Mouse (Mus musculus) forebrain, embryonic 16.5 days (tissue): Measurements from ENCODE around the gene Scn10a. TPM values are rescaled to one million over a fixed set of nuclear protein-coding genes. Genes with fewer than 3 reads are reported as not detected.

Experiments
- ATAC-seq: fragments of 200-750 bp; cut with Nextera tagmentation; 2 replicates; pipeline ENCODE4 v1.8.0; 2017; ENCODE audit warnings: mild to moderate bottlenecking, moderate library complexity
- H3K27ac ChIP-seq: fragments of 300-500 bp; sonication (generic); 2 replicates; pipeline ENCODE4 v1.5.1; 2014; ENCODE audit warnings: low read length, control low read depth
- H3K27me3 ChIP-seq: fragments of 300-500 bp; sonication (generic); replicated peaks from 2 replicates; pipeline ENCODE4 v1.6.1; 2014; ENCODE audit warnings: low read length; ENCODE audit not compliant: control insufficient read depth, insufficient read depth
- H3K36me3 ChIP-seq: fragments of 300-500 bp; sonication (generic); 2 replicates; pipeline ENCODE4 v1.6.1; 2014; ENCODE audit not compliant: control insufficient read depth, insufficient read depth
- H3K4me1 ChIP-seq: fragments of 300-500 bp; sonication (generic); replicated peaks from 2 replicates; pipeline ENCODE4 v1.6.1; 2014; ENCODE audit warnings: low read length; ENCODE audit not compliant: control insufficient read depth, insufficient read depth
- H3K4me2 ChIP-seq: fragments of 300-500 bp; sonication (generic); 2 replicates; pipeline ENCODE4 v1.6.1; 2014; ENCODE audit warnings: mild to moderate bottlenecking, low read length, control low read depth
- H3K4me3 ChIP-seq: fragments of 300-500 bp; sonication (generic); replicated peaks from 2 replicates; pipeline ENCODE4 v1.5.1; 2014; ENCODE audit warnings: mild to moderate bottlenecking, low read length, control low read depth
- H3K9ac ChIP-seq: fragments of 300-500 bp; sonication (generic); replicated peaks from 2 replicates; pipeline ENCODE4 v1.6.1; 2014; ENCODE audit warnings: low read depth, low read length, control low read depth
- H3K9me3 ChIP-seq: fragments of 300-500 bp; sonication (generic); 2 replicates; pipeline ENCODE4 v1.6.1; 2016; ENCODE audit warnings: low read length; ENCODE audit not compliant: control insufficient read depth
- WGBS: fragments of 180-500 bp; shearing (Covaris S2); extraction: QIAGEN DNeasy Blood & Tissue Kit; methylation state at CpG from one replicate; pipeline ENCODE4 v1.1.7; 2014; 5-methylcytosine and 5-hydroxymethylcytosine counted together
- polyA plus RNA-seq: library from polyadenylated mRNA; unstranded; fragments of >200 nt; fragmentation: Nextera tagmentation; extraction: Ambion mirVana; gene quantifications from 2 replicates; pipeline ENCODE4 v1.2.1, GENCODE M21; 2015

Scn10a gene
- polyA plus RNA-seq, 1 experiment from 2014 or later, result 0.09 TPM

DNA sequence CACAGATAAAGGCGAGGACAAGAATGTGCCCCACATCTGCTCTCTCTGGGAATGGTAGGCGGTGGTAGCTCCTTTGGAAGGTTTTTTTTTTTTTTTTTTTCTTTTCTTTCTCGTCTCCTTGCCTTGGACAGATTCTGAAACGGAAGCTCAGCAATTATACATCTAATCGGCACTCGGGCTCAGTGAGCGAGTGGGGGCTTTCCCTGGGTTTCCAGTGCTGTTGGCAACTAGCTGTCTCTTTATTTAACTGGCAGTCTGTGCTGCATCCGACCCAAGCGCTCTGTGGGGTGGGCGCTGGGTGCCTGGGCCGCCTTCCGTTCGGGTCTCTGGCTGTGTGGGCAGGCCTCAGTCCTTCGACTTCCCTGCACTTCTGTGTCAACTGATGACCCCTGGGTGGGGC, 146.1 kb downstream of the Scn10a start:
- peak; percentile 25 for ATAC-seq
- no peak overlapping the region for H3K4me2 ChIP-seq
- H3K27me3 ChIP-seq, result peaks cover 11% of the 10 kb centered on the region
- H3K36me3 ChIP-seq, result no peaks in the 10 kb centered on the region
- H3K9ac ChIP-seq, result no peak overlapping the region
- H3K27ac ChIP-seq, result no peak overlapping the region
- H3K9me3 ChIP-seq, result no peaks in the 10 kb centered on the region
- no peak overlapping the region for H3K4me3 ChIP-seq
- peaks cover 27% of the 10 kb centered on the region for H3K4me1 ChIP-seq
- 21% methylated on average over 14 of the region's 14 CpGs for WGBS

DNA sequence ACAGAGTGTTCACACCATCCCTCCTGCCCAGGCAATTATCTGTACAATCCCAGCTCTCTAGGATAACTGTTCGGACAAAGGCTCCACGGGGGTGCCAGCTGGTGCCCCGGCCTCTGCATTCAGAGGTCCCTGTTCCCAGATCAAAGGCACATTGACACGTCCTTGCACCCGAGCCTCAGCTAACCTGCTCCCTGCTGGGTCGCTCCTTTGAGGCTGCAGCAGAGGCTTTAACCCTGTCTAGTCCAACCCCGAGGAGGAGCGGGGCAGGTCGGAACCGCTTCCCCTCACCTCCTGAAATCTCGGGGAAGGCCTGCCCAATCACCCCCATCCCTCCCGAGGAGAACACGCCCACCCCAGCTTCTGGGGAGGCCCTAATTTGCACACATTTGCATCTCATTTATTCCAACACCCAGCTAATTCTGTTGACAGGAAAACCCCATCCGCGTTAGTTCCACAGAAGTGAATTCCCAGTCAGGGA, 147.7 kb downstream of the Scn10a start:
- H3K4me2 ChIP-seq, result peak overlapping the region; percentile 60
- no peaks in the 10 kb centered on the region for H3K9me3 ChIP-seq
- no peak overlapping the region; the same call in 1 of the 2 replicates for H3K27ac ChIP-seq
- no peaks in the 10 kb centered on the region; the same call in 1 of the 2 replicates for H3K27me3 ChIP-seq
- peak overlapping the region; percentile 44; the same call in 1 of the 2 replicates for H3K9ac ChIP-seq
- H3K4me3 ChIP-seq, result peak overlapping the region; percentile 28
- H3K36me3 ChIP-seq, result no peaks in the 10 kb centered on the region
- ATAC-seq, result peak; percentile 70
- 1% methylated on average over 15 of the region's 15 CpGs for WGBS
- H3K4me1 ChIP-seq, result peaks cover 27% of the 10 kb centered on the region

DNA sequence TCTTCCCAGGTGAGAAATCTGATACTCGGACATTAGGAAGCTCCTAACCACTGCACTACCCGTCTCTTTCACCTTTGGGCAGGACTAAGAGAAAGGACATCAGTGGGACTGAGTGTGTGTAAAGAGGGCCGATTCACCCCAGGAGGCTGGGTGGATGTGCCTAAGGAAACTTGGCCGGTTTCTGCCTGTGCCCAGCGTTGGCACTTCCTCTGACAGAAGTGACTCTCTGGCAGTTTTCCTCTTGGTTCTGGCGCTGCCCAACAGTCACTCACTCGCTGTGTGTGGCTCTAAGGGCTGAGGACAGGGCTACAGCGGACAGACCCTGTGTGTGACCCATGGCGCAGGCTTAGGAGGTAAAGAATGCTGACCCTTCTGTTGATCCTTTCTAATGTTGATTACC, 148.5 kb downstream of the Scn10a start:
- Histone ChIP-seq H3K4me2 (no peak overlapping the region), H3K9ac (no peak overlapping the region), H3K27ac (no peak overlapping the region), H3K27me3 (no peaks in the 10 kb centered on the region; the same call in 1 of the 2 replicates), H3K36me3 (no peaks in the 10 kb centered on the region), H3K4me3 (no peak overlapping the region), H3K9me3 (no peaks in the 10 kb centered on the region), H3K4me1 (peaks cover 27% of the 10 kb centered on the region)
- no peak for ATAC-seq
- WGBS, result 15% methylated on average over 9 of the region's 9 CpGs

DNA sequence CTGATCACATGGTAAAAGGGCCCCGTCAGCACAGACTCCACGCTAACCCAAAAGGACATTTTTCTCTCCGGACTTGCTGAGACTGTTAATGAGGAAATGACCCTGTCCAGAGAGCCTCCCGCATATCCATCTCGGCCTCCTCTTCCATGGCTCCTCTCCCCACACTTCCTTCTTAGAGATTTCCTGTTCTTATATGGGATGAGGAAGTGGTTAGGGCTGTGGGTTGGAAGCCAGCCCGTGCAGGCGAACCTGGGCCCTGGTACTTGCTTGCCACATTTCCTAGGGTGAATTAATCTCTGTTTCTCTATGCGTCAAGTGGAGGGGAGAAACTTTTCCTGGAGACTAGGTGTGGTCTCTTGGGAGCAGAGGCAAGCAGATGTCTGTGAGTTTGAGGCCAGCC, 150.4 kb downstream of the Scn10a start:
- 85% methylated on average over 8 of the region's 8 CpGs for WGBS
- H3K4me3 ChIP-seq, result no peak overlapping the region
- no peak overlapping the region for H3K9ac ChIP-seq
- H3K9me3 ChIP-seq, result no peaks in the 10 kb centered on the region
- no peak overlapping the region for H3K4me2 ChIP-seq
- peaks cover 27% of the 10 kb centered on the region for H3K4me1 ChIP-seq
- no peak for ATAC-seq
- H3K27me3 ChIP-seq, result no peaks in the 10 kb centered on the region; the same call in 1 of the 2 replicates
- H3K36me3 ChIP-seq, result no peaks in the 10 kb centered on the region
- H3K27ac ChIP-seq, result no peak overlapping the region

DNA sequence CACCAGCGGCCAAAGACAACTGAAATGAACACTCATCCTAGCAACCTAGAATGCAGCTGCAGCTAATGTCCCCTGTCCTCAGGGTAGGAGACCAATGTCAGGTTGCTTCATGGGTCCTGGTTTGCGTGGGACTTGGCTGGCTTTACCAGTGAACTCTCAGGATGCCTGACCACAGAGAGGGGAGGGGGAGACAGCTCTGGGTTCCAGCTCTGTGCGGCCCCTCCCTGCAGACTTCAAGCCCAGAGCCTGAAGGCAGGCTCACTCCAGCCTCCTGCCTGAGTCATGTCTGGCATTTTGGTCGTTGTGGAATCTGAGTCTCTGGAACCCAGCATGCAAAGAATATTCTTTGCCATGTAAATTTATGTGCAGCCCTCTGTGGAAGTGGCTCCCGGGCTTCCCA, 151.3 kb downstream of the Scn10a start:
- Histone ChIP-seq H3K27me3 (no peaks in the 10 kb centered on the region; the same call in 1 of the 2 replicates), H3K4me3 (no peak overlapping the region), H3K9me3 (no peaks in the 10 kb centered on the region), H3K9ac (no peak overlapping the region), H3K4me1 (peaks cover 19% of the 10 kb centered on the region), H3K4me2 (no peak overlapping the region), H3K36me3 (no peaks in the 10 kb centered on the region), H3K27ac (no peak overlapping the region)
- 85% methylated on average over 5 of the region's 5 CpGs for whole genome bisulfite sequencing
- no peak for ATAC-seq

DNA sequence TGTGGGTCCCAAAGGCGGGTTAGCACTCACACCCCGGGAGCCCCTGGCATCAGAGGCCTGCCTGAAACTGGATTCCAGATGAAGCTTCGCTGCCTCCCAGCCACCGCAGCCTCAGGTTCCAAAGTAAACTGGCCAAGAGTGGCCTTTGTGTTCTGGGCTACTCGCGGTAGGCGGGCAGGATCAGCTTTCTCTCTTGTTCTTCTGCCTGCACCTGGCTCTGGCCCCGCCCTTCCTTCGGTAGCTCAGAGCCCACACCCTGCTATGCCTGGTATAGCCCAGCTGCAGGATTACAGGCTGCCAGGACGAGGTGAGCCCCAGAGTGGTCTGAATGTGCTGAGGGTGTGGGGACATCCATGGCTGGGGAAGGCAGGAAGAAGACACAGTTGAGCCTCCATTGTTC, 152.9 kb downstream of the Scn10a start:
- 18% methylated on average over 10 of the region's 10 CpGs for WGBS

DNA sequence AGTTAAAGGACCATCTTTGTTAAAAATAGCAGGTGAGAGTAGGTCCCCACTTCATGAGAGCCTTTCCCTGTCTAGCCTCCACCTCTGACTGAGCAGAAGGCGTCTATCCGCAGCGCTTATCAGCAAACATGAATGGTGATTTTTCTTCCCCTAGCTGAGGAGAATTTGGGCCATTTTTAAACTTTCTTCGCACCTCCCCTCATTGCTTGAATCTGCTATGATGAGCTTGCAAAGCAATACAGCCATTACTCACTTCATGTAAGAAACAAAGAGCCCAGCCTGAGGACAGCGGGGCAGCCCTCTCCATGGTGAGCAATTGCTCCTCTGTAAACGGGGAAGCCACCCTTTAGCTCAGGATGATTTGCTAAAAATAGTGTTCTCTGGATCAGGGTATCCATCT, 154.3 kb downstream of the Scn10a start:
- H3K27ac ChIP-seq, result no peak overlapping the region
- H3K4me1 ChIP-seq, result peaks cover 11% of the 10 kb centered on the region
- ATAC-seq, result no peak
- H3K36me3 ChIP-seq, result no peaks in the 10 kb centered on the region
- no peak overlapping the region for H3K4me3 ChIP-seq
- H3K27me3 ChIP-seq, result no peaks in the 10 kb centered on the region; the same call in 1 of the 2 replicates
- H3K4me2 ChIP-seq, result no peak overlapping the region
- WGBS, result 78% methylated on average over 6 of the region's 6 CpGs
- H3K9me3 ChIP-seq, result no peaks in the 10 kb centered on the region
- H3K9ac ChIP-seq, result no peak overlapping the region

More for the DNA sequence above, 152.9 kb downstream of the Scn10a start:
- Histone ChIP-seq H3K27ac (no peak overlapping the region), H3K4me3 (no peak overlapping the region), H3K36me3 (no peaks in the 10 kb centered on the region), H3K27me3 (no peaks in the 10 kb centered on the region; the same call in 1 of the 2 replicates), H3K9me3 (no peaks in the 10 kb centered on the region), H3K4me2 (no peak overlapping the region), H3K4me1 (peaks cover 14% of the 10 kb centered on the region), H3K9ac (no peak overlapping the region)
- ATAC-seq, result no peak

DNA sequence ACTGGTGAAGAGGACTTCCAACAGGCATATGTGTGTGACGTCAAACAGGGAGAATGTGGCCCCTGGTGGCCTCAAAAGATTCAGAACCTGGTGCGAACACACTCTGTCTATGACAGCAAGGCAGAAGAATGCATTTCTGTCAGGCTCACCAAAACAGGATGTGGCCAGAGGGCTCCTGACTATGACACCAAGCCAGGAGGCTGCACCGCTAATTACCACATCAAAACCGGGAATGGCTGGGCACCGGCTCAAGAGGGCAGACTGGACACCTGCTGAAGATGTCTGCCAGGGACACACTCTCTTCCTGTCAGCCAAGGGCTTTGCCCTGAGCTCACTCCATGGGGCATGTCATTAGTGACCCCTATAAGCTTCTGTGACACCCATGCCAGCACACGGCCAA, 155.5 kb downstream of the Scn10a start:
- Histone ChIP-seq H3K27ac (no peak overlapping the region), H3K4me1 (peaks cover 11% of the 10 kb centered on the region), H3K4me2 (no peak overlapping the region), H3K9ac (no peak overlapping the region), H3K27me3 (no peaks in the 10 kb centered on the region; the same call in 1 of the 2 replicates), H3K4me3 (no peak overlapping the region), H3K9me3 (no peaks in the 10 kb centered on the region), H3K36me3 (no peaks in the 10 kb centered on the region)
- no peak for ATAC-seq
- 68% methylated on average over 6 of the region's 6 CpGs for WGBS

DNA sequence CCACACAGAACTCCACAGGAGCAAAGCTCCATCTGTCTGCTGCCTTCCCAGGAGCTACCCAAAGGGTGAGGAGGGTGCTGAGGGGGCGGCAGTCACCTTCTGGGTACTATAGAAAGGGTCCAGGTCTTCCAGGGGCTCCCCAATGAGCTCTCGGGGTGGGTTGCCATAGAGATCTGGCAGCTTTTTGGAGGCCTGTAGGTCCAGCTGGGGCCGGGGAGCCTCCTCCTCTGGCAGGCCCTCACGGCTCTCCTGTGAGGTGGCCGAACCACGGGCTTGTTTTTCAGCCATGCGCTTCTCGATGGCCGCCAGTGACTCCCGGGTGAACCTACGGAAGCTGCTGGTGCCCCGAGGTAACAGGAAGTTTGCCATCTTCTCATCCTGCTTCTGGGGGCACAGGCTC, 156.9 kb downstream of the Scn10a start:
- peaks cover 11% of the 10 kb centered on the region for H3K4me1 ChIP-seq
- no peaks in the 10 kb centered on the region; the same call in 1 of the 2 replicates for H3K27me3 ChIP-seq
- WGBS, result 47% methylated on average over 12 of the region's 12 CpGs
- no peak overlapping the region for H3K9ac ChIP-seq
- no peak overlapping the region for H3K27ac ChIP-seq
- no peaks in the 10 kb centered on the region for H3K36me3 ChIP-seq
- no peak overlapping the region for H3K4me2 ChIP-seq
- H3K4me3 ChIP-seq, result no peak overlapping the region
- no peak for ATAC-seq
- no peaks in the 10 kb centered on the region for H3K9me3 ChIP-seq

DNA sequence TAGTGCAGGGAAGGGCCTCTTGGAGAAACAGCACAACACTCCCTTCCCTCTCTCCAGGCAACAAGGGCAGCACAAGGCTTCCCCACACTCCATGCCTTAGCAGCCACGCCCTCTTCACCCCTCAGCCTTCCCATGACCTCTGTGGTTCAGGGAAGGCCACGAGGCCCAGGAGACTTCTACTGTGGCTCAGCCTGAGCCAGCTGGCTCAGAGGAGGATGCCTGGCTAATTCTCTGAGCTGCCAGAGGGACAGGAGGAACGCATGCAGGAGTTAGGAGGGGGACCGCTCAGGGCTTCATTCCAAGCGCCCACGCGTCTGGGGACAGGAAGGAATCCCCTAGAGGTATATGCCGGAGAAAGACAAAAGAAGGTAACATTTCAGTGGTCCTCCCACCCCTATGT, 157.4 kb downstream of the Scn10a start:
- Histone ChIP-seq H3K4me1 (peaks cover 11% of the 10 kb centered on the region), H3K4me2 (no peak overlapping the region), H3K4me3 (no peak overlapping the region), H3K27ac (no peak overlapping the region), H3K27me3 (no peaks in the 10 kb centered on the region; the same call in 1 of the 2 replicates), H3K9me3 (no peaks in the 10 kb centered on the region), H3K9ac (no peak overlapping the region), H3K36me3 (no peaks in the 10 kb centered on the region)
- 44% methylated on average over 8 of the region's 8 CpGs for WGBS
- no peak for ATAC-seq
